Mouse (Mus musculus) heart, postnatal 0 days (tissue): ENCODE results near the gene Umodl1. TPM values are rescaled to one million over a fixed set of nuclear protein-coding genes. Genes with fewer than 3 reads are reported as not detected.

Experiments
- ATAC-seq: fragments of 200-750 bp; cut with Nextera tagmentation; 2 replicates; pipeline ENCODE4 v1.8.0; 2017; ENCODE audit warnings: low read depth, moderate number of reproducible peaks, moderate library complexity; ENCODE audit not compliant: insufficient read depth
- DNase-seq: peaks from one replicate; pipeline ENCODE4 v3.0.0-alpha.2; 2016; ENCODE audit warnings: low spot score
- H3K27ac ChIP-seq: fragments of 300-500 bp; sonication (generic); 2 replicates; pipeline ENCODE4 v1.5.1; 2014; ENCODE audit warnings: low read depth, mild to moderate bottlenecking
- H3K27me3 ChIP-seq: fragments of 300-500 bp; sonication (generic); 2 replicates; pipeline ENCODE4 v1.6.1; 2014; ENCODE audit warnings: low read length, mixed read lengths; ENCODE audit not compliant: control insufficient read depth, insufficient read depth
- H3K36me3 ChIP-seq: fragments of 300-500 bp; sonication (generic); replicated peaks from 2 replicates; pipeline ENCODE4 v1.6.1; 2014; ENCODE audit warnings: low read length, mixed read lengths; ENCODE audit not compliant: control insufficient read depth, insufficient read depth
- H3K4me1 ChIP-seq: fragments of 300-500 bp; sonication (generic); 2 replicates; pipeline ENCODE4 v1.6.1; 2014; ENCODE audit warnings: antibody characterized with exemption; ENCODE audit not compliant: control insufficient read depth, insufficient read depth
- H3K4me2 ChIP-seq: fragments of 300-500 bp; sonication (generic); 2 replicates; pipeline ENCODE4 v1.6.1; 2014; ENCODE audit warnings: low read depth, mild to moderate bottlenecking, low read length, moderate library complexity
- H3K4me3 ChIP-seq: fragments of 300-500 bp; sonication (generic); 2 replicates; pipeline ENCODE4 v1.5.1; 2014; ENCODE audit warnings: low read depth, low read length
- H3K9ac ChIP-seq: fragments of 300-500 bp; sonication (generic); replicated peaks from 2 replicates; pipeline ENCODE4 v1.6.1; 2014; ENCODE audit warnings: low read depth, low read length, mixed read lengths
- H3K9me3 ChIP-seq: fragments of 300-500 bp; sonication (generic); replicated peaks from 2 replicates; pipeline ENCODE4 v1.6.1; 2016; ENCODE audit warnings: low read length; ENCODE audit not compliant: control insufficient read depth
- CTCF ChIP-seq: IDR thresholded peaks from 2 replicates; pipeline ENCODE4 v1.5.1; 2016; ENCODE audit warnings: antibody characterized with exemption, control low read depth, low read depth
- EP300 ChIP-seq: IDR thresholded peaks from 2 replicates; pipeline ENCODE4 v1.6.1; 2016; ENCODE audit warnings: antibody characterized with exemption, low read depth
- WGBS: fragments of 180-500 bp; shearing (Covaris S2); extraction: QIAGEN DNeasy Blood & Tissue Kit; methylation state at CpG from one replicate; pipeline ENCODE4 v1.1.7; 2014; 5-methylcytosine and 5-hydroxymethylcytosine counted together
- polyA plus RNA-seq: library from polyadenylated mRNA; unstranded; fragments of >200 nt; fragmentation: Nextera tagmentation; extraction: Ambion mirVana; gene quantifications from 2 replicates; pipeline ENCODE4 v1.2.1, GENCODE M21; 2015
- total RNA-seq: library from RNA; depleted of rRNA; stranded (reverse); fragments of >200 nt; gene quantifications from 2 replicates; pipeline ENCODE4 v1.2.3, GENCODE M21; 2014; ENCODE audit warnings: low replicate concordance

The Umodl1 gene
- total and polyA plus RNA-seq, 2 experiments from 2014 or later = not detected

GRCm38 (mm10) chr17:31011551-31012394 lies 57.3 kb downstream of the Umodl1 start:
- Histone ChIP-seq H3K4me2 (no peak overlapping the region), H3K27ac (no peak overlapping the region), H3K9me3 (no peaks in the 10 kb centered on the region; the same call in 1 of the 2 replicates), H3K27me3 (no peaks in the 10 kb centered on the region), H3K4me1 (no peaks in the 10 kb centered on the region), H3K9ac (no peak overlapping the region), H3K36me3 (no peaks in the 10 kb centered on the region), H3K4me3 (no peak overlapping the region)
- ATAC-seq = no peak
- peak; percentile 26 for DNase-seq
- TF ChIP-seq CTCF (peak; percentile 98), EP300 (no peak)
- 30% methylated on average over 9 of the region's 9 CpGs for WGBS

GRCm38 (mm10) chr17:31018267-31018666 lies 63.8 kb downstream of the Umodl1 start:
- Histone ChIP-seq H3K9me3 (no peaks in the 10 kb centered on the region; the same call in 1 of the 2 replicates), H3K36me3 (no peaks in the 10 kb centered on the region), H3K4me1 (peaks cover 7% of the 10 kb centered on the region; the same call in 1 of the 2 replicates), H3K9ac (no peak overlapping the region), H3K4me3 (no peak overlapping the region), H3K27ac (no peak overlapping the region), H3K4me2 (no peak overlapping the region), H3K27me3 (no peaks in the 10 kb centered on the region)
- no peak for ATAC-seq
- DNase-seq = peak; percentile 71
- WGBS = 56% methylated on average over 4 of the region's 4 CpGs
- no peak for TF ChIP-seq EP300
- peak; percentile 67 for TF ChIP-seq CTCF

- DNase-seq = peak; percentile 34
- Histone ChIP-seq H3K4me1 (peaks cover 7% of the 10 kb centered on the region; the same call in 1 of the 2 replicates), H3K27ac (no peak overlapping the region), H3K9me3 (no peaks in the 10 kb centered on the region; the same call in 1 of the 2 replicates), H3K9ac (no peak overlapping the region), H3K27me3 (no peaks in the 10 kb centered on the region), H3K36me3 (no peaks in the 10 kb centered on the region), H3K4me3 (no peak overlapping the region), H3K4me2 (no peak overlapping the region)
- ATAC-seq = peak; percentile 44; the same call in 1 of the 2 replicates
- WGBS = 2% methylated on average over 2 of the region's 2 CpGs
- TF ChIP-seq CTCF (peak; percentile 88), EP300 (no peak)
Measured at GRCm38 (mm10) chr17:31019505-31019904, 65.1 kb downstream of the Umodl1 start.

- DNase-seq (no peak), ATAC-seq (no peak)
- H3K9me3 ChIP-seq = no peaks in the 10 kb centered on the region; the same call in 1 of the 2 replicates
- no peaks in the 10 kb centered on the region for H3K27me3 ChIP-seq
- H3K4me2 ChIP-seq = no peak overlapping the region
- TF ChIP-seq EP300 (no peak), CTCF (no peak)
- H3K9ac ChIP-seq = no peak overlapping the region
- 52% methylated on average over 2 of the region's 2 CpGs for WGBS
- no peak overlapping the region for H3K4me3 ChIP-seq
- H3K4me1 ChIP-seq = peaks cover 7% of the 10 kb centered on the region; the same call in 1 of the 2 replicates
- H3K36me3 ChIP-seq = no peaks in the 10 kb centered on the region
- H3K27ac ChIP-seq = no peak overlapping the region
Measured at GRCm38 (mm10) chr17:31020078-31020477, 65.6 kb downstream of the Umodl1 start.

- 82% methylated on average over 8 of the region's 8 CpGs for WGBS
- ATAC-seq (no peak), DNase-seq (no peak)
- H3K4me2 ChIP-seq = no peak overlapping the region
- H3K9ac ChIP-seq = no peak overlapping the region
- H3K9me3 ChIP-seq = no peaks in the 10 kb centered on the region
- H3K27ac ChIP-seq = no peak overlapping the region
- H3K36me3 ChIP-seq = no peaks in the 10 kb centered on the region
- no peak for TF ChIP-seq CTCF
- TF ChIP-seq EP300 = no peak
- no peak overlapping the region for H3K4me3 ChIP-seq
- peaks cover 7% of the 10 kb centered on the region; the same call in 1 of the 2 replicates for H3K4me1 ChIP-seq
- H3K27me3 ChIP-seq = no peaks in the 10 kb centered on the region
Measured at GRCm38 (mm10) chr17:31021276-31021675, 66.8 kb downstream of the Umodl1 start.
